Mouse (Mus musculus) heart, postnatal 36 days (tissue): Measurements from ENCODE around the gene Elmo2. TPM values are rescaled to one million over a fixed set of nuclear protein-coding genes. Genes with fewer than 3 reads are reported as not detected.

ENCODE experiments used
- DNase-seq, 2 experiments: peaks; one replicate each; pipeline ENCODE4 v3.0.0; 2021 to 2022
- intact Hi-C: fragments of 180-260 bp; cut with DNase I; formaldehyde crosslinking; loops from one replicate; pipeline ENCODE4 v1.15.1; 2025
- total RNA-seq, 2 experiments: library from RNA; stranded (reverse); gene quantifications; 2 replicates each; pipeline ENCODE4 v1.2.3; 2021

The Elmo2 gene
- total RNA-seq, 2 experiments from 2014 or later: 16.7 to 19.1 TPM

GRCm38 (mm10) chr2:165300885-165301284 is 25.4 kb downstream of the Elmo2 start:
- no peak for DNase-seq
- intact Hi-C loops: no loop called here

- intact Hi-C loops: no loop called here
- DNase-seq: no peak
Observed at GRCm38 (mm10) chr2:165300424-165300823, 25.9 kb downstream of the Elmo2 start.

DNA sequence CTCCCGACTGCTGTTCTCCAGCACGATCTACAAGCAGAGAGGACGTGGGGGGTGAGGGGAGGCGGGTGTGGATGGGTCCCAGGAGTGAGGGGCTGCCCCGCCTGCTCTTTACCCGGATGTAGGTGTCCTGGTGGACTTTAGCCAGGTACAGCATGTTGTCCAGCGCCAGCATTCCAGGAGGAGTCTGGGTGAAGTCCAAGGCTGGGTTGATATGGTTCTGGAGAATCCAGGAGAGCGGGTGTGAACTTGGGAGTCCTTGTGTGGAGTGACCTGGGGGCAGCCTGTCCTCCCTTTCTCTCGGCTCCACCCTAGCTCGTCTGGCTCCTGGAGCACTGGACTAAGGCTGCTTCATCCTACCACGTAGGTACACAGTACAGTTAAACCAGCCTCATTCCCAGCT is 28.9 kb downstream of the Elmo2 start:
- intact Hi-C loops: no loop called here
- no peak for DNase-seq

- DNase-seq: no peak
- intact Hi-C loops: no loop called here
Observed at GRCm38 (mm10) chr2:165296571-165296970, 29.7 kb downstream of the Elmo2 start.

DNA sequence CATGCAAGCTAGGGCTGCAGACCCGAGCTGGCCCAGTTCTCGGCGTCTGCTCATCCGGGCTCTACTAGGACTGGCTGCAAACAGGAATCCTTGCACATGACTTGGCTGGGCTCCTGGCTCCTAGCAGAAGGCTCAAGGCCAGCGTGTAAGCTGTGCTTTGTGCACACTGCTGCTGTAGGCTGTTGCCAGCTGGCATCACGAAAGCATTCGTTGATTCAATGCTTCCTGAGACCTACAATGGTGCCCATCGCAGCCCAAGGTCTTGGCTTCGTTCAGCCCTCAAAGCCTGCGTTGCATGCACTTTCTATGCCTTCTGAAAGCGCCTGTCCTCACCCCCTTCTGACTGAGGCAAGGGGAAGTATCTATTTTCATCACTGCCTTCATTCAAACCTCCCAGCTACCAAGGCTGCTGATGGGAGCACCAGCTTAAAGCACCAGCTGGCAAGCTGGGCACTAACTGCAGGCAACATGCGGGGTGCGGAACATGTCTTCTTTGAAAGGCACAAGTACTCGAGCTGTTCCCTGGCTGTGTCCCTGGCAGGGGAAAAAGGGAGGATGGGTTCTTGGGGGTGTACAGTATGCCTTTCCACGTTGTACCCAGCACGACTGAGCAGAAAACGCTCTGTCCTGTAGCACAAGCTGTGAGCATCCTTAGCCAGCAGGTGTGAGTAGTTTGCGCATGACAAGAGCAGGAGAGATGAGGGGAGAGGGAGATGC is 37.8 kb downstream of the Elmo2 start:
- peak; percentile 77 for DNase-seq
- intact Hi-C loops: loop anchor here (2.0 kb wide), 1 partner anchor 38 kb away; the partner anchor contains the start of gene Elmo2

DNA sequence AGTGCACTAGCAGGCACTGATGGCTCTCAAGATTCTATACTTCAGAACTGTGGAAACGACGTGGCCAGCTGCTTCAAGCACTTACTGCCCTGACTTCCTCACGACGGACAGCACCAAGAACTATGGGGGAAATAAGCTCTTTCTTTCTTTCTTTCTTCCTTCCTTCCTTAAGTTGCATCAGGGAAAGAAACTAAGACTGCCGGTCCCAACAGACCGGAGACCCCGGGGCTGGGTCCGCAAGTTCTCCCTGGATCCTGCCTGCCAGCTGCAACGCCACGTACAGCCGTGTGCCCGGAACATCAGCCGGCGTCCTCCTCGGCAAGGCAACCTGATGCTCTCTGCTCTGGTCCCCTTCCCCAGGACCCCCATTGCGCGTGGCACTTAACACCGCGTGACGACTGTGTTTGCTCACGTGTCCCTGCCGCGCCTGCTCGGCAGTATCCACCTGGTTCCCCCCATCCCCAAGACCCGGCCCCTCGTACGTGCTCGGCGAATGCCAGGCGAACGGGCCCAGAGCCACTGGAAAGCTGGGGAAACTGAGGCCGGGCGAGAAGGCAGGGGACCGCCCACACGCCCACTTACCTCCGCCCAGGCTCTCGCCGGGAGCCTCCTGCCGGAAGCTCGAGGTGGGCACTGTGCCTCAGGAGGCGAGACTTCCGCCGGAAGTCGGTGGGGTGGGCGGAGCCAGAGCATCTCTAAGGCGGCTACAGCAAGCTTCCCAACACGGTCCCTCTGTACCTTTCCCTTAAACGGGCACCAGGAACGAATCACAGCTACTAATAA is 38.9 kb downstream of the Elmo2 start, which contains the start of gene Slc35c2:
Gene Slc35c2, minus strand, starts transcription at position 668 of the 783 bp plus-strand sequence.
- intact Hi-C loops: no loop called here
- peak; percentile 94 to 97 for DNase-seq

DNA sequence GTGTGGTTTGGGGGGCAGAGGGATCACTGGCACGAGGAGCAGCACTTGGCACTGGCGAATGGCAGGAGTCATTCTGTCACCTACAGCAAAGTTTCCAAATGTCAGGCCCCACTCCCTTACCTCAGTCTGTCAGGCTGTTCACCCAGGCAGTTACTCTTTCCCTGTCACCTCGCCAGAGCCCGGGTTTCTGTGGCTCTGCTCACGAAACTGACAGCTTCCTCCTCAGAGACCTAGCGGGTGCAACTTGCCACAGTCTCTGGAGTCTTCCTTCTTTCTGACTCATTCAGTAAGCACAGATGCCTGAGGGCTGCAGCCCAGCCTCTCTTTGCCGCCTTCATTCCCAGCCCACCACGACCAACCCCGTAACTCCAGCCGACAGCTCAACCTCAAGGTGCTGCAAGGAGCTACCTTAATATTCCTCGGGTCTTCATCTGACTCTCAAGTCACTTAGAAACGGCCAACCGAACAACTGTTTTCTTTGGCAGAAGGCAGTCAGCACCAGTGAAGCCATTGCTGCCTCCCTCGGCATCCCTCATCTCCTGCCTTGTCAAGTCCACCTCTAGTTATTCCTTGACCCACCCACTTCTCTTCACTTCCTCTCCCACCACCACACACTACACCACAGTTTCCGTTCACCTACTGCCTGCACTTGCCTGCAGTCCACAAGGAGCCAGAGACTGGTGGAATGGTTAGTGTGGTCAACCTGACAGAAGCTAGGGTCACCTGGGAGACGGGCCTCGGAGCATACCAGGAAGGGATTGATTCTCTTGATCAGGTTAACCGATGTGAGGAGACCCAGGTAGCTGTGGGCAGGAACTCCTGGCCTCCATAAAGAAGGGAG is 39.7 kb downstream of the Elmo2 start:
- DNase-seq: no peak
- intact Hi-C loops: no loop called here

DNA sequence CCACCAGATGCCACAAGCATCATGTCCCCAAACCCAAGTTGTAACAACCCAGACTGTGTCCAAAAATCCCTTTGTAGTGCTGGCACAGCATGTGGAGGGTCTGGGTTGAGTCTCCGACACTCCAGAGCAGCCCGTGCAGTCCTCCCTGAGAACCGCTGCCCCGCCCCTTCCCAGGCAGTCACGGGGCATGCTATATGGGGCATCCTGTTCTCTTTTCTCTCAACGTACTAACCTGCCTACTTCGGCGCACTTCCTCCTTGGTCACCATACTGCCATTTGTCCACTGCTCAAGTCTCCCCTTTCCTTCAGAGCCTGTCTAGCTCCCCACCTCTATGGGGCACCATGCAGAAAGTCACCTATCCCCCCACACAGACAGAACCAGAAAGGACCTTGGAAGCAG is 40.7 kb downstream of the Elmo2 start:
- intact Hi-C loops: no loop called here
- no peak for DNase-seq

- intact Hi-C loops: no loop called here
- DNase-seq: no peak
Observed at GRCm38 (mm10) chr2:165285034-165285433, 41.2 kb downstream of the Elmo2 start.

DNA sequence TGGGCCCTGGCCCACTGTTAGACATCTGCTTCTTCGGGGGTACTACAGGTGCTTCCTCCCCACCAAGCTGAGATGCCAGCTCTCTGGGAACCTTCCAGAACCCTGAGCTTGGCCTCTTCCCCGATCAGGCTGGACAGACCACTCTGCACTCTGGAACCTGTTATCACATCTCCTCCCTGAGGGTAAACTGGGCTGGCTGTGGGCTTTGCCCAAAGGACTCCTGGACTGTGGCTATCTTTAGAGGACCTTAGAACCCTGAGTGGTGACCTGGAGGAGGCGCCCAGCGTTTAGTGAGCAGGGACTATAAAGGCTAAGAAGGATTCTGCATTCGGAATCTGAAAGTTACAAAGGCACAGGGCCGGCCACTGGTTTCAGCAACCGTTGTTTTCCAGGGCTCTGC is 41.9 kb downstream of the Elmo2 start:
- DNase-seq: no peak
- intact Hi-C loops: no loop called here

- intact Hi-C loops: no loop called here
- no peak for DNase-seq
Observed at GRCm38 (mm10) chr2:165283644-165284043, 42.6 kb downstream of the Elmo2 start.

DNA sequence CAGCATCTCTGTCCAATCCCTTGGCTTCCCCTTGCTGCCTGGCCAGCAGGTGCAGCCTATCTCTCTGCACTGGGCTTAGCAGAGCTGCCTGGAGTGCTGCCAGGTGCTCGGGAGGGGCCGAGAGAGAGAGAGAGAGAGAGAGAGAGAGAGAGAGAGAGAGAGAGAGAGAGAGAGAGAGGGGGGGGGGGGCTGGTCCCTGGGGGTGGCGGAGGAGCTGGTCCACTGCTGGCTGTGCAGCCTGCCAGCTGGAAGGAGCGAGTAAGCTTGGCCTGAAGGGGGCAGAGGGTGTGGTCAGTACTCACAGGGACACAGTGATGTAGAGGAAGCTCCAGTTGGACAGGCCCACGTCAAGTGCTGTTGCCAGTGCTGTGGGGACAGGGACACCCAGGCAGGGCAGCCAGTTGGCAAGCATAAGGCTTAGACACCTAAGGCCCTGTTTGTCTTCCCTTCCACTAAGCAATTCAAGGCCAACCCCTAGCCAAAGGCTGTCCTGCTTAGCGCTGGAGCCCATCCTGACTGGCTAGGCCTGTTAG is 44.4 kb downstream of the Elmo2 start:
- DNase-seq: peak; percentile 21 to 35
- intact Hi-C loops: no loop called here

DNA sequence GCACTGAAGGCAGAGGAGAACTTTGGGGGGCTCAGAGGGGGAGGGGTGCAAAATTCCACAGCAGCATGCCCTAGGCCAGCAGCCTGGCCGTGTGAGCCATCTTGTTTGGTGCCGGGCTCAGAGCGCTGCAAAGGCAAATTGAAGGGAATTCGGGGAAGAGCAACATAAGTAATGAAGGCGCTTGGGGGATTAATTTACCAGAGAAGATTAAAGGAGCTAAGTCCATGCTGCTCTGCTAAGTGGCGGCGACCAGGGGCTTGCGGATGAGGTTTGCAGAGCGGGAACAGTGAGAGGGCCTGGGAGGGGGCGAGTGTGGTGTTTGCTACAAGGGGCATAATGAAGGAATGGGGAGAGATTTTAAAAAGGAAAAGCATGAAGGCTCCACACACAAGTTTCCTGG is 46.9 kb downstream of the Elmo2 start:
- intact Hi-C loops: loop anchor here (5.0 kb wide), 1 partner anchor 317 kb away; the partner anchor contains the start of gene Slc12a5
- DNase-seq: no peak

DNA sequence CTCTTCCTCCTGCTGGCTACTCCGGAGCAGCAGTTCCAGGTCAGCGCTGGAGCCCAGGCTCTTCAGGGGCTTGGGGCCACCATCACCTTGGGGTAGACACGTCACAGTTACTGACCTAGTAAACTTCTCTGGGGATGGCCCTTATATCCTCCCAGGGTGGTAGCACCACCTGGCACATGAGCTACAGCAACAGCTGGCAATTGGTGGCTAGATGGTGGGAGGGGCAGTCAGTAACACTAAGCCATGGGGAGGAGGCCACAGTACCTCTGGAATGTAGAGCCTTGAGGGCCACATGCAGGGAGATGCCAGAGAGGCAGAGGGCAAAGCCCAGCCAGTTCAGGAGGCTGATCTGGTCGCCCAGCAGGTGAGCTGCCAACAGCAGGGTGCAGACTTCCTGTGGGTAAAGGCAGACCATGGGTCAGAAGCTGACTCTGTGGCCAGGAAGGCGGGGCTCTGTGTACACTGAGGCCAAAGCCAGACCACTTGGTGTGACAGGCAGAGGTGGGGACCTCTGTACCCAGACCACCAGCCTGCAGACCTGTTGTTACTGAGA is 49.0 kb downstream of the Elmo2 start:
- no peak for DNase-seq
- intact Hi-C loops: loop anchor here (5.0 kb wide), 1 partner anchor 315 kb away; the partner anchor contains the start of gene Slc12a5

DNA sequence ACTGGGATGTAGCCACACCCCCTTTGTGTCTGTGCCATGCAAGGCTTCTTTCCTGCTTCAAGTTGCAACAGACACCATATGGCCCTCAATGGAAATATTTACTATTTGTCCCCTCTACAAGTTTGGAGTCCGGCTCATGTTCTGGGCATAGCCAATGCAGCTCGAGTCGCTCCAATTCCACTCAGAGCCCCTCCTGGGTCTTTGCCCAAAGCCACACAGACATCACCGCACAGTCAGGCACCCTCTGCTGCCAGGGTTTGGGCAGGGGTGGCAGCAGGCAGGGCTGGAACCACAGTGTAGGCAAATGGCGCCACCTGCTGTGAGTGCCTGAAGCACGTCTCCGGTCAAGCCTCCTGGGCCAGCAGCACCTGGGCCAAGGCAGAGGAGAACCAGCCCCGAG is 50.5 kb downstream of the Elmo2 start:
- intact Hi-C loops: loop anchor here (1.0 to 5.0 kb wide), 3 partner anchors 43 to 314 kb away; partner anchors contain the start of gene Slc12a5
- DNase-seq: peak; percentile 62 to 72

DNA sequence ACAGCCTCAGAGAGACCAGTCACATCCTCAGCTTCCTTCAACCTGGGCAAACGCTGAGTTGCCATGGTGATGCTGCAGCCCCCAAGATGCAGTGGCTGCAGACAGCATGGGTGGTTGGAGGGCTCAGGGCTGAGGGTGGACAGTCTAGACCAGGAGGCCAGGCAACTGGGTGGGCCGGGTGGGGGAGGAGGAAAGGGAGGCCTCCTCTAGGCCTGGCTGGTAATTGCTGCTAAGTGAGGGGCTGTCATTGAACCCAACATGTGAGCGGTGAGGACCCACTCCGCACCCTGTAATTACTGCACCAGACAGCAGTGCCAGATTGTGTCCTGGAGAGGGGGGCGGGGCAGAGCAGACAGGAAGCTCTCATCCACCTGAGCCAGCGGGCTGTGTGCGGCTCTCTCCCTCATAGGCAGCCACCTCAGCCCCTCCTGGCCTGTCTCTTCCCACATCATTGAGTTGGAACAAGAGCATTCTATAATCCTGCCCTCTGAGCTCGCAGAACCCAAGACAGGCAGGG is 51.1 kb downstream of the Elmo2 start:
- DNase-seq: no peak
- intact Hi-C loops: loop anchor here (5.0 kb wide), 1 partner anchor 313 kb away; the partner anchor contains the start of gene Slc12a5

DNA sequence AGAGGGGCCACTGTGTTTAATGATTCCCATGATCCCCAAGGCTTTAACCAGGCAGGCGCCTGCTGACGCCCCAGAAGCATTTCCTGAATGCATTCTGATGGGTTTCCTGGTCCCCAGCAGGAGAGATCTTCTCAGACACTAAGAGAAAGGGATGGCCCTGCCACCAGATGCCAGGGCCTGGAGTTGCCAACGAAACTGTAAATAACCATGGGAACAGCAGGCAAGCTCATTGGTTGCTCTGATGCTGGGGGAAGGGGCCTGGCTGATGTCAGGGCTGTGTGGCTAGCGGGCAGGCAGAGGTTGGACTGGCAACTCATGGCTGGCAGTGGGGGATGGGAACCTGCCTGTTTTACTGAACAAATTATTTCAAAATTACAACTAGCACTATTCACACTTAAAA is 52.7 kb downstream of the Elmo2 start:
- DNase-seq: no peak
- intact Hi-C loops: no loop called here

DNA sequence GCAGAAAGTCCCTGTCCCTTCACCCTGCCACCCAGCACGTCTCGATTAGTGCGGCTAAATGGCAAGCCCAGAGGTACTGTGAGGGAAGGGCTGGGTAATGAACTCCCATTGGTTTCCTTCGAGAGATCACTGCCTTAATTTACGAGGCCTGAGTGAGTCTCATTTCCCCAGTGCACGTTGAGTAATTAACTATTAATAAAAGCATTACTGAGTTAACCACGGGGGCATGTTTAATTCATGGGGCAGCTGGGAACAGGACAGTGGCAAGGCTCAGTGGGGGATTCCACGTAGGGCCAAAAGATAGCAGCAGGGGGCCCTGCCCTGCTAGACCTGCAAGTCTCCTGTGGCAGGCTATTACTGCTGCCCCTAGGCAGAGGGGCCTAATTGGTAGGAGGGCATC is 55.0 kb downstream of the Elmo2 start:
- intact Hi-C loops: no loop called here
- DNase-seq: no peak

- intact Hi-C loops: no loop called here
Observed at GRCm38 (mm10) chr2:165270858-165271257, 55.4 kb downstream of the Elmo2 start.

DNA sequence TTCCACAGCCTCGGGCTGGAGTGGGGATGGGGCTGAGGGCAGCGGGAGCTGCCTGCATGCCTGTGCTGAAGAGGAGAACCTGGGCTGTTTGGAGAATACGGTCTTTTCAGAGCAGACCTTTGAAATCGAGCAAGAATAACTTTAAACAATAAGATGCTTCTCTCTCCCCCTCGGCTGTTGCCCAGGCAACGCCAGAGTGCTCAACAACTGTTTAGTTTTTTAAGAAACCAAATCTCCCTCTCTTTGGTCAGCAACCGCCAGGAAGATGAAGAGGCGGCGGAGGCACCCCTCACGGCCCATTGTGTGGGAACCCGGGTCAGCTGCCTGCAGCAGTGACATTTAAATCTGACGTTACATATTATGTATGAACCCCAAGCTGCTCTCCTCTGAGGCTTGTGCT is 59.5 kb downstream of the Elmo2 start:
- DNase-seq: no peak
- intact Hi-C loops: no loop called here

More at GRCm38 (mm10) chr2:165270858-165271257, 55.4 kb downstream of the Elmo2 start:
- no peak for DNase-seq
